Mouse (Mus musculus): ENCODE measurements at regions not wholly inside any gene's neighbourhood (a gene's known extent, or its start where the extent isn't known, plus 50 kb on each side); places are given as distances from the start of the nearest gene placed in this dataset.

DNA sequence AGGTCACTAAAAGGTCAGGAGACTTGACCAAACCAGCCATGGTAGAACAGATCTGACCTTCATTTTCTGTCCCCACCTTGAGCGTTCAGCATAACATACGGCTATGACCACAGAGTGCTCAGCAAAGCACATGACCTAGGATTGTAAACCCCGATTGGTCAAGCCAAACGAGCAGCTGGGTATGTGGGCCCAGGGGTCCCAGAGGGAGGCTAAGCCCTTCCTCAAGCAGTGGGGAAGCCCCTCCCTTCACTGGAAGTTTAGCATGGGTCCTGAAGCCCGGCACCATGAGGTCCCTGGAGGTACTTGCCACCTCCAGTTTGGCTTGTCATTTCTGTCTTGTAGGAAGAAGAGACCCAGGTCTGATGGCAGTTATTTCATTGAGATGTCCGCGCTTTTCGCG lies 149.8 kb downstream of the Cct6b start:
- H3K4me3 ChIP-seq = no peak overlapping the region
- H3K36me3 ChIP-seq = no peaks in the 10 kb centered on the region
- no peaks in the 10 kb centered on the region for H3K4me1 ChIP-seq
- H3K9ac ChIP-seq = no peak overlapping the region
- peaks cover 14% of the 10 kb centered on the region for H3K27me3 ChIP-seq
- H3K27ac ChIP-seq = no peak overlapping the region
- no peaks in the 10 kb centered on the region for H3K9me3 ChIP-seq
- H3K4me2 ChIP-seq (replicated peaks) = no peak overlapping the region
- 87% methylated on average over 9 of the region's 9 CpGs for WGBS
- no peak for ATAC-seq (ENCODE audit: insufficient number of reproducible peaks, insufficient read depth, low FRiP score, low TSS enrichment)

- Histone ChIP-seq H3K9ac (no peak overlapping the region), H3K36me3 (no peaks in the 10 kb centered on the region), H3K4me3 (no peak overlapping the region), H3K27ac (no peak overlapping the region), H3K27me3 (peaks cover 14% of the 10 kb centered on the region), H3K4me1 (no peaks in the 10 kb centered on the region), H3K9me3 (no peaks in the 10 kb centered on the region), H3K4me2 (replicated peaks) (no peak overlapping the region)
- no peak for ATAC-seq (ENCODE audit: insufficient number of reproducible peaks, insufficient read depth, low FRiP score, low TSS enrichment)
- WGBS = 19% methylated on average over 6 of the region's 6 CpGs
Observed at GRCm38 (mm10) chr11:82613503-82613902, 150.6 kb downstream of the Cct6b start.

DNA sequence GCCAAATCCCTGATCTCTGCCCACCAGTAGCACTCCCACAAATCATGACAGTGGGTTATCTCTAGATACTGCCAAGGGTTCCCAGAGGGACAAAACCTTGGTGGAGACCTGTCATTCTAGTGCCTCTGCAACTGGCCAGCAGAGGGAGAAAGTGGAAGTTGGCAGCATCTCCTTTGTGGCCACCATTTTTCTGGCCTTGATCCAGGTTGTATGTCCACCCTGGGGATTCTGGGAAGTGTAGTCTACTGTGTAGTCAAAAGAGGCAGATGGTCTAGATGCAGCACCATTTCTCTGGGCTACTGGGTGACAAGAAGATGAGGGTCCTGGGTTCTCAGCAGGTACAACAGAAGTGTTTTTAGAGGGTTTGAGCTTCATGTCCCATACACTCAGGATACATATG lies 152.1 kb downstream of the Cct6b start:
- Histone ChIP-seq H3K9ac (no peak overlapping the region), H3K9me3 (no peaks in the 10 kb centered on the region), H3K4me1 (no peaks in the 10 kb centered on the region), H3K4me3 (no peak overlapping the region), H3K27ac (no peak overlapping the region), H3K36me3 (no peaks in the 10 kb centered on the region), H3K4me2 (replicated peaks) (no peak overlapping the region), H3K27me3 (peaks cover 3% of the 10 kb centered on the region; the same call in 1 of the 2 replicates)
- ATAC-seq (ENCODE audit: insufficient number of reproducible peaks, insufficient read depth, low FRiP score, low TSS enrichment) = no peak

- no peak overlapping the region for H3K4me3 ChIP-seq
- H3K4me2 ChIP-seq (replicated peaks) = no peak overlapping the region
- H3K9ac ChIP-seq = no peak overlapping the region
- 26% methylated on average over 1 of the region's 1 CpGs for WGBS
- H3K27me3 ChIP-seq = no peaks in the 10 kb centered on the region; the same call in 1 of the 2 replicates
- ATAC-seq (ENCODE audit: insufficient number of reproducible peaks, insufficient read depth, low FRiP score, low TSS enrichment) = no peak
- no peak overlapping the region for H3K27ac ChIP-seq
- peaks cover 4% of the 10 kb centered on the region; the same call in 1 of the 2 replicates for H3K4me1 ChIP-seq
- H3K9me3 ChIP-seq = no peaks in the 10 kb centered on the region
- H3K36me3 ChIP-seq = no peaks in the 10 kb centered on the region
Observed at GRCm38 (mm10) chr11:82608963-82609362, 155.2 kb downstream of the Cct6b start.

DNA sequence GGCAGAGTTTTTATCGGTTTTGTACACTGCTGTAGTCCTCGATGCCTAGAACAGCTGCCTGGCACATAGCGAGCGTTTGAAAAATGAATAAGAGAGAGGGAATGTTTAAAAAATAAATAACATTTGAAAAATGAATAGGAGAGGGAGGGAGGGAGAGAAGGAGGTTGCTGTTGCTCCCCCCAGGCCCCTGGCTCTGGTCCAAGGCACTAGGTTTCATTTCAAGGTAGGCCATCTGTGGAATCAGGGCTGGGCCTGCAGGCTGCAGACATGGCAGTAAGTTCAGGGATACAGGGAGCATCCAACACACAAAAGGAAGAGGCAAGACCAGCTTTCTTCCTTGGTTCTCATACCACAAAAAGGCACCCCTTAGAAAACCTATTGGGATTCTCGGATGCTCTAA lies 156.5 kb downstream of the Cct6b start:
- Histone ChIP-seq H3K4me2 (replicated peaks) (no peak overlapping the region), H3K27ac (no peak overlapping the region), H3K4me3 (no peak overlapping the region), H3K9ac (no peak overlapping the region), H3K9me3 (no peaks in the 10 kb centered on the region), H3K27me3 (peaks cover 2% of the 10 kb centered on the region; the same call in 1 of the 2 replicates), H3K36me3 (no peaks in the 10 kb centered on the region), H3K4me1 (peaks cover 4% of the 10 kb centered on the region; the same call in 1 of the 2 replicates)
- 74% methylated on average over 5 of the region's 5 CpGs for WGBS
- no peak for ATAC-seq (ENCODE audit: insufficient number of reproducible peaks, insufficient read depth, low FRiP score, low TSS enrichment)

DNA sequence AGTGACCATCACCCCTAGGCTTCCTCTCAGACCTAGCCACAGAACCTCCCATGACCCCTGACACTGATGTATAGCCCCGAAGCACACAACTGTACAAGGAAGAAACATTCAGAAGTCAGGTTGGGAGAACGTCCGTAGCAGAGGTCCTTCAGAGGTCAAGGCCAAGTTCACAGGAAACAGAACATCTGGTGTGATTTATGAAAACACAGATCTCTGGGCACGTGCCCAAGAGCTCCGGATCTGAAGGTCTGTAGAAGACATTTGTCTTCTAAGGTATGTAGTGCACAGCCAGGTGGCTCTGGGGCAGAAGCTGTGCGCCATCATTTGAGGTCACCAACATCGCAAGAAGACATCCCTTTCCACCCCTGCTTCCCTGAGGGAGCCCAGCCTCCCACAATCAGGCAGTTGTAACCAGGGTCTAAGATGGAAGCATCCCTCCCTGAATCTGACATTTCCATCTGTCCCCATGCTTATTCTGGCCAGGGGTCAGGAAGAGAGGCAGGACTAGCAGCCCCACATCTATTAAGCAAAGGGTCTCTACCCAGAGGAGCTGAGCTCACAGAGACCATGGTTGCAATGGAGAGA lies 159.8 kb downstream of the Cct6b start:
- Histone ChIP-seq H3K4me3 (no peak overlapping the region), H3K4me1 (peaks cover 4% of the 10 kb centered on the region; the same call in 1 of the 2 replicates), H3K9ac (no peak overlapping the region), H3K4me2 (replicated peaks) (no peak overlapping the region), H3K36me3 (no peaks in the 10 kb centered on the region), H3K27me3 (peaks cover 5% of the 10 kb centered on the region), H3K27ac (no peak overlapping the region), H3K9me3 (no peaks in the 10 kb centered on the region)
- 47% methylated on average over 7 of the region's 7 CpGs for WGBS
- no peak for ATAC-seq (ENCODE audit: insufficient number of reproducible peaks, insufficient read depth, low FRiP score, low TSS enrichment)

- Histone ChIP-seq H3K4me2 (replicated peaks) (no peak overlapping the region), H3K27me3 (peaks cover 9% of the 10 kb centered on the region), H3K4me1 (peaks cover 4% of the 10 kb centered on the region; the same call in 1 of the 2 replicates), H3K36me3 (no peaks in the 10 kb centered on the region), H3K9me3 (no peaks in the 10 kb centered on the region), H3K4me3 (no peak overlapping the region), H3K9ac (no peak overlapping the region), H3K27ac (no peak overlapping the region)
- whole genome bisulfite sequencing = 25% methylated on average over 11 of the region's 11 CpGs
- no peak for ATAC-seq (ENCODE audit: insufficient number of reproducible peaks, insufficient read depth, low FRiP score, low TSS enrichment)
Observed at GRCm38 (mm10) chr11:82602818-82603217, 161.3 kb downstream of the Cct6b start.

DNA sequence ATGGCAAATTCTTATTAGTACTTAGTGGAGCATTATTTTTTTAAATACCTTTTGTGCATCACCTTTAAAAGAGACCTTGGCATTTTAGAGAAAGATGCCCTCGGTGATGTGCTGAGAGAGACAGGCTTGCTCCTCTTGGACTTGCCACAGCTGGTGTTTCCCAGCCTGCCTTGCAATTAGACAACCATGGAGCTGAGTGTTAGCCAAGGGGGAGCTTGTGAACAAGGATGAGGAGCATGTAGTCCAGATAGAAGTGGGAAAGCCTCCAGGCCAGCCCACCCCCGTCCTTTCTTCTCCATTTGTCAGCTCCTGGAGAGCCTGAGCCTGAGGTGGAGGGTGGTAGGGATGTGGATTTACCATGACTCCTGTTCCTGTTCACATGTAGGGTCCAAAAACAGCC lies 161.9 kb downstream of the Cct6b start:
- no peaks in the 10 kb centered on the region for H3K9me3 ChIP-seq
- no peaks in the 10 kb centered on the region for H3K36me3 ChIP-seq
- WGBS = 58% methylated on average over 2 of the region's 2 CpGs
- no peak overlapping the region for H3K4me3 ChIP-seq
- no peak for ATAC-seq (ENCODE audit: insufficient number of reproducible peaks, insufficient read depth, low FRiP score, low TSS enrichment)
- no peak overlapping the region for H3K4me2 ChIP-seq (replicated peaks)
- peaks cover 4% of the 10 kb centered on the region; the same call in 1 of the 2 replicates for H3K4me1 ChIP-seq
- no peak overlapping the region for H3K27ac ChIP-seq
- H3K9ac ChIP-seq = no peak overlapping the region
- peaks cover 9% of the 10 kb centered on the region for H3K27me3 ChIP-seq

GRCm38 (mm10) chr11:82600151-82600550 lies 164.0 kb downstream of the Cct6b start:
- peaks cover 4% of the 10 kb centered on the region; the same call in 1 of the 2 replicates for H3K4me1 ChIP-seq
- peaks cover 9% of the 10 kb centered on the region for H3K27me3 ChIP-seq
- H3K36me3 ChIP-seq = no peaks in the 10 kb centered on the region
- no peaks in the 10 kb centered on the region for H3K9me3 ChIP-seq
- no peak overlapping the region for H3K4me2 ChIP-seq (replicated peaks)
- H3K27ac ChIP-seq = no peak overlapping the region
- ATAC-seq (ENCODE audit: insufficient number of reproducible peaks, insufficient read depth, low FRiP score, low TSS enrichment) = no peak
- 79% methylated on average over 9 of the region's 9 CpGs for WGBS
- H3K4me3 ChIP-seq = no peak overlapping the region
- no peak overlapping the region for H3K9ac ChIP-seq

DNA sequence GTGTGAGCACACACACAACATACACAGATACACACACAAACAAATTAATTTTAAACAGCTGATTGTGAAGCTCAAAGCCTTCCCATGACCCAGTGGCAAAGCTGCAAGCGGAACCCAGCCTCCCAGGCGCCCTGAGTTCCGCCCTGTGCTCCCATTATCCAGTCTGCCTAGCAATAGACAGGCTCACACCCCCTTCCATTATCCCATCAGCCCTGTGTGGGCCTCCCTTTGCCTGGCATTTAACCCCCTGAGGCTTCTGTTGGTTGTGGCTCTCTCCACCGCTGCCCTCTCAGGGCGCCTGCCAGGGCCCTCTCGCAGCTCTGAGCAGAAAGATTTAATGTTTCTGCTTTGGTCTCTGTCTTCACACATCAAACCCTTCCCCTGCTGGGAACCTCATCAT lies 166.4 kb downstream of the Cct6b start:
- ATAC-seq (ENCODE audit: insufficient number of reproducible peaks, insufficient read depth, low FRiP score, low TSS enrichment) = no peak
- Histone ChIP-seq H3K36me3 (no peaks in the 10 kb centered on the region), H3K4me2 (replicated peaks) (no peak overlapping the region), H3K9ac (no peak overlapping the region), H3K9me3 (no peaks in the 10 kb centered on the region), H3K27me3 (peaks cover 6% of the 10 kb centered on the region; the same call in 1 of the 2 replicates), H3K27ac (no peak overlapping the region), H3K4me1 (no peaks in the 10 kb centered on the region), H3K4me3 (no peak overlapping the region)
- WGBS = 29% methylated on average over 6 of the region's 6 CpGs

GRCm38 (mm10) chr11:82596801-82597200 lies 167.3 kb downstream of the Cct6b start:
- ATAC-seq (ENCODE audit: insufficient number of reproducible peaks, insufficient read depth, low FRiP score, low TSS enrichment) = no peak
- peaks cover 6% of the 10 kb centered on the region; the same call in 1 of the 2 replicates for H3K27me3 ChIP-seq
- no peak overlapping the region for H3K4me3 ChIP-seq
- no peak overlapping the region for H3K27ac ChIP-seq
- no peak overlapping the region for H3K9ac ChIP-seq
- no peaks in the 10 kb centered on the region for H3K36me3 ChIP-seq
- H3K4me2 ChIP-seq (replicated peaks) = no peak overlapping the region
- no peaks in the 10 kb centered on the region for H3K9me3 ChIP-seq
- H3K4me1 ChIP-seq = no peaks in the 10 kb centered on the region
- 60% methylated on average over 3 of the region's 3 CpGs for WGBS

- 81% methylated on average over 2 of the region's 2 CpGs for WGBS
- Histone ChIP-seq H3K4me3 (no peak overlapping the region), H3K9me3 (no peaks in the 10 kb centered on the region), H3K4me2 (replicated peaks) (no peak overlapping the region), H3K27me3 (no peaks in the 10 kb centered on the region), H3K36me3 (no peaks in the 10 kb centered on the region), H3K4me1 (no peaks in the 10 kb centered on the region), H3K27ac (no peak overlapping the region), H3K9ac (no peak overlapping the region)
- no peak for ATAC-seq (ENCODE audit: insufficient number of reproducible peaks, insufficient read depth, low FRiP score, low TSS enrichment)
Observed at GRCm38 (mm10) chr11:82589761-82590160, 174.4 kb downstream of the Cct6b start.
